ENCODE assay signal across 8 mouse cellular contexts in genomic region chr12:76592213-76592612, GRCm38 (mm10).
DNase-seq lines count a peak whose midpoint lies in the region; TF ChIP-seq lines count a peak whose summit lies in the region.

No protein-coding gene starts in this region.

- no peak for TF ChIP-seq POLR2A in embryonic fibroblast, embryonic 13.5 days (IDR thresholded peaks at IDR 0.05; ENCODE audit: low read depth, low read length)

- peaks cover 13% of the 10 kb centered on the region for H3K4me1 ChIP-seq in embryonic fibroblast, embryonic 13.5 days (ENCODE audit: control insufficient read depth, insufficient read depth, low read length)

- intact Hi-C loops in left cerebral cortex, postnatal 36 days (cut with DNase I) = loop anchor here (10.0 kb wide), 1 partner anchor 217 kb away; the partner anchor contains the start of gene Zbtb1

- H3K4me3 ChIP-seq in embryonic fibroblast, embryonic 13.5 days (ENCODE audit: insufficient read depth, low read length) = no peak overlapping the region

- H3K27ac ChIP-seq in embryonic fibroblast, embryonic 13.5 days (ENCODE audit: insufficient read depth, low read length) = no peak overlapping the region

- peak; percentile 69 for DNase-seq in adrenal gland, postnatal 10 days
- DNase-seq in adrenal gland, postnatal 25 days = no peak
- DNase-seq in left cerebral cortex, adult 18-20 months (ENCODE audit: low spot score in 2 of 2) = peak; percentile 44 to 50
- DNase-seq in left cerebral cortex, postnatal 36 days (ENCODE audit: low spot score in 2 of 2) = no peak
- DNase-seq in Muller cell, postnatal 12 days (ENCODE audit: inconsistent ontology term) = peak; percentile 47
- DNase-seq in lung, postnatal 14 days = peak; percentile 57
- no peak for DNase-seq in frontal cortex, postnatal 25 days (ENCODE audit: low spot score in 2 of 2)

- TF ChIP-seq CTCF in embryonic fibroblast, embryonic 13.5 days (IDR thresholded peaks at IDR 0.05; ENCODE audit: borderline replicate concordance, insufficient read depth, low read length) = peak; percentile 36; the same call in 1 of the 2 replicates

Comparison
In these comparisons a context has a peak if more than half of its experiments do, and no peak if none do; other contexts are left out.
1. DNase-seq: peak in adrenal gland, postnatal 10 days (single experiment), left cerebral cortex, adult 18-20 months (2 of 2), Muller cell, postnatal 12 days (single experiment) and lung, postnatal 14 days (single experiment); none in adrenal gland, postnatal 25 days (single experiment), left cerebral cortex, postnatal 36 days (0 of 2) and frontal cortex, postnatal 25 days (0 of 2).